Mouse (Mus musculus) liver, postnatal 0 days (tissue): ENCODE results near the gene Ampd3. TPM values are rescaled to one million over a fixed set of nuclear protein-coding genes. Genes with fewer than 3 reads are reported as not detected.
A peak's percentile ranks its signal among the peaks of the same experiment; 100 is the strongest.

Experiments used
- ATAC-seq: fragments of 200-750 bp; cut with Nextera tagmentation; 2 replicates; pipeline ENCODE4 v1.8.0; 2017; ENCODE audit warnings: mild to moderate bottlenecking, moderate library complexity
- DNase-seq: peaks from one replicate; pipeline ENCODE4 v3.0.0-alpha.2; 2016
- H3K27ac ChIP-seq: fragments of 300-500 bp; sonication (generic); 2 replicates; pipeline ENCODE4 v1.5.1; 2014; ENCODE audit warnings: antibody characterized with exemption, moderate library complexity, mild to moderate bottlenecking, low read depth
- H3K27me3 ChIP-seq: fragments of 300-500 bp; sonication (generic); 2 replicates; pipeline ENCODE4 v1.6.1; 2014; ENCODE audit warnings: low read length, control low read depth, mixed read lengths; ENCODE audit not compliant: insufficient read depth
- H3K36me3 ChIP-seq: fragments of 300-500 bp; sonication (generic); replicated peaks from 2 replicates; pipeline ENCODE4 v1.6.1; 2014; ENCODE audit warnings: mild to moderate bottlenecking, control low read depth, low read length, moderate library complexity, mixed read lengths; ENCODE audit not compliant: insufficient read depth
- H3K4me1 ChIP-seq: fragments of 300-500 bp; sonication (generic); 2 replicates; pipeline ENCODE4 v1.6.1; 2014; ENCODE audit warnings: antibody characterized with exemption, mild to moderate bottlenecking, control low read depth; ENCODE audit not compliant: insufficient read depth
- H3K4me2 ChIP-seq: fragments of 300-500 bp; sonication (generic); 2 replicates; pipeline ENCODE4 v1.6.1; 2014; ENCODE audit warnings: low read depth, mild to moderate bottlenecking, low read length, moderate library complexity, mixed read lengths
- H3K4me3 ChIP-seq: fragments of 300-500 bp; sonication (generic); 2 replicates; pipeline ENCODE4 v1.5.1; 2014; ENCODE audit warnings: low read depth, low read length
- H3K9ac ChIP-seq: fragments of 300-500 bp; sonication (generic); replicated peaks from 2 replicates; pipeline ENCODE4 v1.6.1; 2014; ENCODE audit warnings: mild to moderate bottlenecking, moderate library complexity
- H3K9me3 ChIP-seq: fragments of 300-500 bp; sonication (generic); 2 replicates; pipeline ENCODE4 v1.6.1; 2016; ENCODE audit warnings: mild to moderate bottlenecking, control low read depth, low read length, mixed read lengths
- CTCF ChIP-seq: sonication (generic); IDR thresholded peaks from 2 replicates; pipeline ENCODE4 v1.5.1; 2016; ENCODE audit warnings: antibody characterized with exemption, low read depth
- EP300 ChIP-seq: IDR thresholded peaks from 2 replicates; pipeline ENCODE4 v1.6.1; 2016; ENCODE audit warnings: antibody characterized with exemption, low read depth, mild to moderate bottlenecking
- WGBS: fragments of 180-500 bp; shearing (Covaris S2); extraction: QIAGEN DNeasy Blood & Tissue Kit; methylation state at CpG from one replicate; pipeline ENCODE4 v1.1.7; 2014; ENCODE audit not compliant: insufficient replicate concordance; 5-methylcytosine and 5-hydroxymethylcytosine counted together
- polyA plus RNA-seq: library from polyadenylated mRNA; unstranded; fragments of >200 nt; fragmentation: Nextera tagmentation; extraction: Ambion mirVana; gene quantifications from 2 replicates; pipeline ENCODE4 v1.2.1, GENCODE M21; 2015

Gene Ampd3
- polyA plus RNA-seq, 1 experiment from 2014 or later: 16.6 TPM

GRCm38 (mm10) chr7:110746087-110746562 is 21.9 kb upstream of the Ampd3 start:
- TF ChIP-seq CTCF (no peak), EP300 (no peak)
- Histone ChIP-seq H3K4me2 (no peak overlapping the region), H3K4me1 (no peaks in the 10 kb centered on the region), H3K36me3 (no peaks in the 10 kb centered on the region), H3K9ac (no peak overlapping the region), H3K27me3 (no peaks in the 10 kb centered on the region), H3K27ac (no peak overlapping the region), H3K9me3 (no peaks in the 10 kb centered on the region), H3K4me3 (no peak overlapping the region)
- no peak for ATAC-seq
- no peak for DNase-seq
- 84% methylated on average over 5 of the region's 5 CpGs for WGBS

- H3K4me1 ChIP-seq: no peaks in the 10 kb centered on the region
- H3K9me3 ChIP-seq: no peaks in the 10 kb centered on the region
- TF ChIP-seq EP300 (no peak), CTCF (no peak)
- no peaks in the 10 kb centered on the region for H3K27me3 ChIP-seq
- DNase-seq: no peak
- 55% methylated on average over 2 of the region's 2 CpGs for WGBS
- no peak overlapping the region for H3K4me3 ChIP-seq
- no peak overlapping the region for H3K27ac ChIP-seq
- no peaks in the 10 kb centered on the region for H3K36me3 ChIP-seq
- no peak overlapping the region for H3K9ac ChIP-seq
- no peak for ATAC-seq
- H3K4me2 ChIP-seq: no peak overlapping the region
Measured at GRCm38 (mm10) chr7:110746809-110747208, 21.2 kb upstream of the Ampd3 start.

DNA sequence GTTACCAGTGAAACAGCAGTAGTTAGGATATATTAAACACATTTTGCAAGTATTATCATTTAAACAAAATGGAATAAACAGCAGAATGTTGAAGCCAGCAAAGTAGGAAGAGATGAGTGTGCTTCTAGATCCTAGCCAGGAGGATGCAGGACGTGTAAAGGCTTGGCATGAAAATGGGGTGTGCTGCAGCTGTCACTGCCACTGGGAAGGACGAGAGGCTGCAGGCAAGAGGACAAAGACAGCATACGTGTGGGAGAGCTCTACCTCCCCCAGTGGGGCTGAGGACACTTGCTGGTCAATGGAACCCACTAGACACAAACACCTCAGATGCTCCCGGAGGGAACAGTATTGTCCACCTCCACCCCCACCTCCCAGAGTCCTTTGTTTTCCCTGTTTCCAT is 17.2 kb upstream of the Ampd3 start:
- no peak for TF ChIP-seq CTCF
- no peak for TF ChIP-seq EP300
- no peaks in the 10 kb centered on the region for H3K4me1 ChIP-seq
- WGBS: 57% methylated on average over 4 of the region's 4 CpGs
- H3K36me3 ChIP-seq: no peaks in the 10 kb centered on the region
- no peak overlapping the region for H3K27ac ChIP-seq
- DNase-seq (no peak), ATAC-seq (no peak)
- H3K9ac ChIP-seq: no peak overlapping the region
- no peaks in the 10 kb centered on the region for H3K9me3 ChIP-seq
- no peak overlapping the region for H3K4me3 ChIP-seq
- H3K27me3 ChIP-seq: no peaks in the 10 kb centered on the region
- H3K4me2 ChIP-seq: no peak overlapping the region

- TF ChIP-seq CTCF (no peak), EP300 (no peak)
- no peak overlapping the region for H3K4me2 ChIP-seq
- H3K9ac ChIP-seq: no peak overlapping the region
- no peaks in the 10 kb centered on the region for H3K9me3 ChIP-seq
- H3K4me3 ChIP-seq: no peak overlapping the region
- 75% methylated on average over 1 of the region's 1 CpGs for WGBS
- H3K36me3 ChIP-seq: no peaks in the 10 kb centered on the region
- no peaks in the 10 kb centered on the region for H3K4me1 ChIP-seq
- DNase-seq: no peak
- no peaks in the 10 kb centered on the region for H3K27me3 ChIP-seq
- no peak for ATAC-seq
- H3K27ac ChIP-seq: no peak overlapping the region
Measured at GRCm38 (mm10) chr7:110751634-110752033, 16.4 kb upstream of the Ampd3 start.

DNA sequence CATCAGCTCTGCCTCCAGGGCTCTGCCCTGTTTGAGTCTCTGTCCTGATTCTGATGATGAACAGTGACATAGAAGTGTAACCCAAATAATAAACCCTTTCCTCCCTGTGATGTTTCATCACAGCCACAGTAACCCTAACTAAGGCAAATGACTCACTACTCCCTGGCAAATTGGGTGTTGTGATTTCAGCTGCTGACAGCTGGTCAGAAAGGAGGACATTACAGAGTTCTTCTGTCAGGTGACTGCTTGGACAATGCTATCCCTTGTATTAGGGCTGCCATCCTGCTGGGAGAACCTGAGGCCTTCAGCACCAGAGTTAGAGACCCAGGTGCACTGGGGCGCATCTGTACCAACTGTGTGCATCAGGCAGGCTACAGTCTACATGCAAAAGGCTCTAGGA is 14.7 kb upstream of the Ampd3 start:
- Histone ChIP-seq H3K4me1 (0 out of 2 replicates have a peak, but pooled peaks cover 2% of the 10 kb centered on the region), H3K27ac (no peak overlapping the region), H3K9ac (no peak overlapping the region), H3K27me3 (no peaks in the 10 kb centered on the region), H3K36me3 (no peaks in the 10 kb centered on the region), H3K4me2 (no peak overlapping the region), H3K4me3 (no peak overlapping the region), H3K9me3 (no peaks in the 10 kb centered on the region)
- WGBS: 88% methylated on average over 1 of the region's 1 CpGs
- DNase-seq: no peak
- ATAC-seq: no peak
- TF ChIP-seq CTCF (no peak), EP300 (no peak)

- WGBS: 54% methylated on average over 5 of the region's 5 CpGs
- H3K27ac ChIP-seq: no peak overlapping the region
- ATAC-seq (no peak), DNase-seq (no peak)
- H3K4me2 ChIP-seq: no peak overlapping the region
- TF ChIP-seq EP300 (no peak), CTCF (no peak)
- H3K9me3 ChIP-seq: no peaks in the 10 kb centered on the region
- H3K27me3 ChIP-seq: no peaks in the 10 kb centered on the region
- no peak overlapping the region for H3K9ac ChIP-seq
- H3K36me3 ChIP-seq: no peaks in the 10 kb centered on the region
- H3K4me3 ChIP-seq: no peak overlapping the region
- 0 out of 2 replicates have a peak, but pooled peaks cover 2% of the 10 kb centered on the region for H3K4me1 ChIP-seq
Measured at GRCm38 (mm10) chr7:110753926-110754330, 14.1 kb upstream of the Ampd3 start.

DNA sequence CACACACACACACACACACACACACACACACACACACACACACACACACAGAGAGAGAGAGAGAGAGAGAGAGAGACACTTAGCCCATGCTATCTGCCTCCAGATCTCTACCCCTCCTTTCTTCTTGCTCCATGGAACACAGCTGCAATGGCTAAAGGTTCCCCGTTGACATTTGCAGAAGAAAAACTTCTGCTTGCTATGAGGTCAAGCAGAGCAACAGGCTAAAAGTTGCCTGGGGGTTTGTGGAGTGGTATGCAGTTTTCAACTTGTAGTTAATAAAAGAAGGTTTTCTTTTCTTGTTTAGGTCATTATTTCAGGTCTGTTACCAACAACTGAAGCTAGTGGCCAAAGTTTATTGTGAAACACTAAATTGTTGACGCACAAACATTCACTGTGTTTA is 11.6 kb upstream of the Ampd3 start:
- no peak for ATAC-seq
- no peak for DNase-seq
- no peak overlapping the region for H3K4me3 ChIP-seq

More for the DNA sequence above, 11.6 kb upstream of the Ampd3 start:
- H3K36me3 ChIP-seq: no peaks in the 10 kb centered on the region
- H3K27me3 ChIP-seq: no peaks in the 10 kb centered on the region
- H3K4me1 ChIP-seq: 0 out of 2 replicates have a peak, but pooled peaks cover 2% of the 10 kb centered on the region
- H3K27ac ChIP-seq: peak overlapping the region; percentile 11; the same call in 1 of the 2 replicates
- no peaks in the 10 kb centered on the region for H3K9me3 ChIP-seq
- no peak for TF ChIP-seq EP300
- no peak overlapping the region for H3K4me2 ChIP-seq
- no peak overlapping the region for H3K9ac ChIP-seq
- WGBS: 45% methylated on average over 2 of the region's 2 CpGs
